Mouse (Mus musculus) myocyte (in vitro differentiated cells): ENCODE measurements around the gene Ncapd3. TPM values are rescaled to one million over a fixed set of nuclear protein-coding genes. Genes with fewer than 3 reads are reported as not detected.

Experiments used
- H3K27me3 ChIP-seq: one replicate; pipeline ENCODE4 v1.6.1; 2011; ENCODE audit not compliant: control insufficient read depth, insufficient read depth, insufficient read length
- H3K36me3 ChIP-seq: one replicate; pipeline ENCODE4 v1.6.1; 2011; ENCODE audit not compliant: control insufficient read depth, insufficient read depth
- H3K4me2 ChIP-seq: one replicate; pipeline ENCODE4 v1.6.1; 2011; ENCODE audit warnings: low read depth, control low read depth
- H3K4me3 ChIP-seq: one replicate; pipeline ENCODE4 v1.5.1; 2011; ENCODE audit warnings: mild to moderate bottlenecking, control low read depth, moderate library complexity
- H3K79me2 ChIP-seq: one replicate; pipeline ENCODE4 v1.6.1; 2011; ENCODE audit not compliant: control insufficient read depth, insufficient read depth
- H3ac ChIP-seq: one replicate; pipeline ENCODE4 v1.6.1; 2011; ENCODE audit not compliant: control insufficient read depth, insufficient read length
- CEBPB ChIP-seq: IDR thresholded peaks from 2 replicates; pipeline ENCODE4 v1.6.1; 2011; ENCODE audit warnings: mild to moderate bottlenecking, moderate library complexity; ENCODE audit not compliant: poor library complexity, insufficient read depth, severe bottlenecking
- E2F4 ChIP-seq: IDR thresholded peaks from one replicate; pipeline ENCODE4 v1.6.1; 2011; ENCODE audit warnings: mild to moderate bottlenecking, control low read depth, moderate library complexity; ENCODE audit not compliant: insufficient read depth
- MAX ChIP-seq: IDR thresholded peaks from one replicate; pipeline ENCODE4 v1.6.1; 2011; ENCODE audit warnings: low read depth, mild to moderate bottlenecking, control low read depth
- MYOD1 ChIP-seq, 3 experiments: IDR thresholded peaks; one replicate each; pipeline ENCODE4 v1.6.1; 2011; ENCODE audit warnings: control low read depth in 2 of 3, low read depth in 2 of 3, mild to moderate bottlenecking in 2 of 3, moderate library complexity in 1 of 3; ENCODE audit not compliant: insufficient read length in 2 of 3, control insufficient read depth in 1 of 3
- MYOG ChIP-seq, 3 experiments: IDR thresholded peaks; one replicate each; pipeline ENCODE4 v1.6.1; 2011; ENCODE audit warnings: control low read depth in 2 of 3, low read depth in 2 of 3, mild to moderate bottlenecking in 2 of 3; ENCODE audit not compliant: insufficient read length in 2 of 3, control insufficient read depth in 1 of 3, insufficient read depth in 1 of 3
- POLR2A ChIP-seq: IDR thresholded peaks from one replicate; pipeline ENCODE4 v1.6.1; 2011; ENCODE audit warnings: low read depth, mild to moderate bottlenecking, control low read depth, moderate library complexity; ENCODE audit not compliant: insufficient read length
- POLR2AphosphoS2 ChIP-seq: IDR thresholded peaks from one replicate; pipeline ENCODE4 v1.6.1; 2011; ENCODE audit warnings: low read depth, control low read depth; ENCODE audit not compliant: insufficient read length
- REST ChIP-seq: IDR thresholded peaks from one replicate; pipeline ENCODE4 v1.6.1; 2011; ENCODE audit warnings: mild to moderate bottlenecking, control low read depth, moderate library complexity; ENCODE audit not compliant: insufficient read depth, insufficient read length
- SRF ChIP-seq: IDR thresholded peaks from one replicate; pipeline ENCODE4 v1.6.1; 2011; ENCODE audit warnings: low read depth; ENCODE audit not compliant: control insufficient read depth, insufficient read length
- TCF12 ChIP-seq: IDR thresholded peaks from one replicate; pipeline ENCODE4 v1.6.1; 2011; ENCODE audit warnings: mild to moderate bottlenecking, control low read depth; ENCODE audit not compliant: poor library complexity, insufficient read depth, severe bottlenecking
- TCF3 ChIP-seq: IDR thresholded peaks from one replicate; pipeline ENCODE4 v1.6.1; 2011; ENCODE audit warnings: low read depth, control low read depth; ENCODE audit not compliant: insufficient read length
- USF1 ChIP-seq: IDR thresholded peaks from one replicate; pipeline ENCODE4 v1.6.1; 2011; ENCODE audit warnings: low read depth, mild to moderate bottlenecking, control low read depth, moderate library complexity
- polyA plus RNA-seq: library from polyadenylated mRNA; unstranded; fragments of >200 nt; fragmentation: generic; extraction: Trizol; gene quantifications from one replicate; pipeline ENCODE4 v1.2.1, GENCODE M21; 2012; ENCODE audit warnings: missing spikeins

Ncapd3 gene
- 4.3 TPM for polyA plus RNA-seq

DNA sequence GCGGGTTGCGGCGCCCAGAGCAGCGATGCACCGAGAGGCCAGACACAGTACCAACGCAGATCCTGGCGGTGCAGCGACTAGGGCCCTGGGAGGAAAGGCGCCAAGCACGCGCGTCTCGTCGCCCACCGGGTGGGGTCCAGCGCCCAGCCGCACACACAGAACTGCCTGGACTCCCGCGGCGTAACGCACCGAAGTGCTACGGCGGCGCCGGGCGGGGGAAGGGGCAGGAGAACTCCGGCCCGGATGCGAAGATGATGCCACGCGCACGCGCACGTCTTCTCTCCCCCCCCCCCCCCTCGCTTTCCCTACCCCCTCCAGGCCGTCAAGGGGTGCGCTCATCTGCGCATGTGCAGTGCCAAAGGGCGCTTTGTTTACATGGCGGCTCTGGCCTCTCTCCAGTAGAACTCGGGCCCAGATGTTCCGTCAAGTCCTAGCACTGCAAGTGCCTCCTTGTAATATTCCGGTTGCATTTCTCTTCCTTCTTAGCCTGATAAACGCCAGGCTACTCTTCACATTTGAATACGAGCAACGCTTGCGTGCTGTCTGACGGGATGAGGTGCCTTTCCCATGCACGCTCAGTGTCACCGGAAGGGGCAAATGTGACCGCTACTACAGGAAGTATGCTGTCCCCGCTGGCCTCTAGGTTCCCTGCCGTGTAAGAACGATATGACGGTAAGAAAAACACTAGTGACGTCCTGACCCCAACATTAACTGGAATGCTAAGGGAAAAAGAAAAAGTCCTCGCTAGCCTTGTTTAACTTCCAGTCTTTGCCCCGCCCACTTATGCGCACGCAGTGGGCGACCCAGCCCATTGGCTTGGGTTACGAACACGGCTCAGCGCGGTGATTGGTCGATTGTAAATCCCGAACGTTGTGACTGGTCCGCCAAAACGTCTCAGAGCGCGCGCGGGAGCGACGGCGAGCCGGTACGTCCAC, at the start of gene Ncapd3, which contains the start of gene Vps26b:
Ncapd3 (plus strand) TSS at position 348 of the 935 bp plus-strand sequence.
Vps26b (minus strand) TSS at position 238 of the 935 bp plus-strand sequence.
- TF ChIP-seq MYOG (IDR thresholded peaks at IDR 0.05; ENCODE audit: control insufficient read depth in 1 of 3, insufficient read depth in 1 of 3, insufficient read length in 2 of 3, low read depth in 2 of 3) = peak in 1 of 3 experiments; percentile 18
- TF ChIP-seq USF1 = no peak
- TF ChIP-seq TCF3 = no peak
- no peak for TF ChIP-seq TCF12
- peak; percentile 58 for TF ChIP-seq SRF
- peak; percentile 90 for TF ChIP-seq E2F4
- TF ChIP-seq REST = peak; percentile 1
- peak in 1 of 3 experiments; percentile 9 for TF ChIP-seq MYOD1 (IDR thresholded peaks at IDR 0.05; ENCODE audit: control insufficient read depth in 1 of 3, insufficient read length in 2 of 3, low read depth in 2 of 3)
- TF ChIP-seq POLR2AphosphoS2 = peak; percentile 93
- TF ChIP-seq POLR2A = peak; percentile 95

DNA sequence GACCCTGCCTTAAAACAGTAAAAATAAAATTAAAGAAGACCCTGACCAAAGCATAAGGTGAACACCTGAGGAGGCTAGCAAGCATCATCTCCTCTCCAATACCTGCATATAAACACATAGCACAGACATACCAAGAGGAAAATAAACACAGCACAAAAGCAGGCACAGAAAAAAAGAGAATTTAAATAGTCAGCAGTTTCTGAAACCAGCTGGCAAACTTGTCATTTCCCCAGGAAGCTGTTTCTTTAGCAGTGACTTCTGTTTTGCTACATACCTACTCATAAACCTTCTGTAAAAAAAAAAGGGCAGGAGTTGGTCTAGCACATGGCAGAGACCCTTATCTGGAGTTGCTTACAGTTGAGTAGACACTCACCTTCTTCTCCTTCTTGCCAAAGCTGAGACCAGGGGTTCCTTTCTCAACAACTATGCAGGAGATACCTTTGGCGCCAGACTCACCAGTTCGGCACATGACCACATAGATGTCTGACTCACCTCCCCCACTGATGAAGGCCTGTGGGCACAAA, 44.8 kb upstream of the Ncapd3 start:
- Histone ChIP-seq H3K4me3 (no peak overlapping the region), H3K79me2 (no peaks in the 10 kb centered on the region), H3K4me2 (no peak overlapping the region), H3K27me3 (no peaks in the 10 kb centered on the region), H3ac (no peak overlapping the region), H3K36me3 (peaks cover 23% of the 10 kb centered on the region)
- TF ChIP-seq MYOD1 (IDR thresholded peaks at IDR 0.05; ENCODE audit: control insufficient read depth in 1 of 3, insufficient read length in 2 of 3, low read depth in 2 of 3) (no peak), USF1 (no peak), E2F4 (no peak)

More for the DNA sequence above, at the start of gene Ncapd3, which contains the start of gene Vps26b:
- peak within 1 kb of the TSS; percentile 81 for H3K4me2 ChIP-seq
- H3K79me2 ChIP-seq = peaks cover 79% of the 10 kb centered on the region
- peak within 1 kb of the TSS; percentile 59 for H3K4me3 ChIP-seq
- no peaks in the 10 kb centered on the region for H3K36me3 ChIP-seq
- H3K27me3 ChIP-seq = no peaks in the 10 kb centered on the region
- peak within 1 kb of the TSS; percentile 85 for H3ac ChIP-seq

DNA sequence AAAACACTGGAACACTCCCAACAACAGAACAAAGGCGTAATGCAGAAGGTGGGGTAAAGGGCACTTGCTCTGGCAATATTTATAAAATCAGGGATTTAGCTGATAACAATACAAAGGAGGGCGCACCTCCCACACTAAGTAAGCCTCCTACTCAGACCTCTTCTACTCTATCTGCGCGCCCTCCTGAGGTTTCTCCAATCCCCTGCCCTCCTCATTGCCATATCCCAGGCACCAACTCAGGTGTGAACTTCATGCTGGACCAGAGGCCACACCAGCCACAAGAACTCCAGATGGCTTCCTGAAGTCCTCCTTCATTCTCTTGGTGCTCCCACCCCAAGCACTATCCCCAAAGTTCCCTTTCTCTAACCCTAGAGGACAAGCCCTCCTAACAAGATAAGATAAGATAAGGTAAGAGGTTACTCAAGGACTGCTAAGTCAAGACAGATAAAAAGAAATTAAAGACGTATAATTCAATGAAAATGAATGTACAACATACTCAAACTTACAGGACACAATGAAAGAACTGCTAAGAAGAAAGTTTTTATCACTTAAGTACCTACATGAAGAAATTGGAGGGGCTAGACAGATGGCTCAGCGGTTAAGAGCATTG, 44.2 kb upstream of the Ncapd3 start:
- no peak for TF ChIP-seq SRF
- TF ChIP-seq POLR2AphosphoS2 = no peak
- TF ChIP-seq MAX = no peak
- no peak for TF ChIP-seq POLR2A
- TF ChIP-seq TCF3 = no peak
- no peak for TF ChIP-seq MYOD1 (IDR thresholded peaks at IDR 0.05; ENCODE audit: control insufficient read depth in 1 of 3, insufficient read length in 2 of 3, low read depth in 2 of 3)
- TF ChIP-seq USF1 = no peak
- no peak for TF ChIP-seq TCF12
- TF ChIP-seq E2F4 = no peak
- no peak for TF ChIP-seq CEBPB
- no peak for TF ChIP-seq REST
- no peak for TF ChIP-seq MYOG (IDR thresholded peaks at IDR 0.05; ENCODE audit: control insufficient read depth in 1 of 3, insufficient read depth in 1 of 3, insufficient read length in 2 of 3, low read depth in 2 of 3)
- H3K36me3 ChIP-seq = peaks cover 23% of the 10 kb centered on the region

DNA sequence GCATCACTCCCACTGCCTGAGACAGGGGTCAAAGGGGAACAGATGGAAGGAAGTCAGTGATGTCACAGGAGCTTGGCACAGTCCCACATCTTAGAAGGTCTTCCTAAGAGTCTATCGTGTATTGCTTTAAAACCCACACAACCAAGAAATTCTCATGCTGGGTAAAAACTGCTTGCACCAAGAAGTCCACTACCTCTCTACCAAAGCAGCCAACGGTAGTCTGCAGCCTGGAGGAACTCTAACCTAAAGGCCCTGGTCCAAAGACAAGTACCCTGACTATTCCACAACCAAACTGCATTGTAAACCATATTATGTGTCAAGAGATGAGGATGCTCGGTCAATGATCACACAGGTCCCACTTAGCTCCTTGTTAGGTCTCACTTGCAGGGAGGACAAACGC, 39.8 kb upstream of the Ncapd3 start:
- peaks cover 17% of the 10 kb centered on the region for H3K36me3 ChIP-seq
- TF ChIP-seq SRF (no peak), TCF12 (no peak)
- no peak overlapping the region for H3K4me2 ChIP-seq
- H3K27me3 ChIP-seq = no peaks in the 10 kb centered on the region
- H3ac ChIP-seq = no peak overlapping the region
- H3K79me2 ChIP-seq = peaks cover 3% of the 10 kb centered on the region
- no peak overlapping the region for H3K4me3 ChIP-seq

More for the DNA sequence above, 44.2 kb upstream of the Ncapd3 start:
- Histone ChIP-seq H3K79me2 (no peaks in the 10 kb centered on the region), H3K27me3 (no peaks in the 10 kb centered on the region), H3K4me2 (no peak overlapping the region), H3K4me3 (no peak overlapping the region), H3ac (no peak overlapping the region)

DNA sequence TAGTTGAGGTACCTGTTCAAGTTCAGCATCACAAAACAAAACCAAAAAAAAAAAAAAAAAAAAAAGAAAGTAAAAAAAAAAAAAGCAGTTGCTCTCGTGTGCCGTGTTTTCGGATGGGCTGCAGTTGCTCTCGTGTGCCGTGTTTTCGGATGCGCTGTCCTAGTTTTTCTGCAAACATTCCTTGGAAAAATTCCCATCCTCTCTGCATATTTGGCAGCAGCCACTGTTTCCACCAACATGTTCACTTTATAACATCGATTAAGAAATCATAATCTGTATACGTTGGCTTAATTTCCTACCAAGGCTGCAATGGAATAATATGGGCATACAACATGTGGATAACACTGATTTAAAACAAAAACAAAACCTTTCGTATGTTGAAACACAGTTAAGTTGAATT, 36.9 kb upstream of the Ncapd3 start:
- Histone ChIP-seq H3K4me3 (no peak overlapping the region), H3ac (no peak overlapping the region), H3K4me2 (no peak overlapping the region), H3K36me3 (peaks cover 4% of the 10 kb centered on the region), H3K27me3 (no peaks in the 10 kb centered on the region), H3K79me2 (peaks cover 18% of the 10 kb centered on the region)
- TF ChIP-seq TCF3 (no peak), SRF (no peak), MAX (no peak), MYOG (IDR thresholded peaks at IDR 0.05; ENCODE audit: control insufficient read depth in 1 of 3, insufficient read depth in 1 of 3, insufficient read length in 2 of 3, low read depth in 2 of 3) (no peak), CEBPB (no peak), MYOD1 (IDR thresholded peaks at IDR 0.05; ENCODE audit: control insufficient read depth in 1 of 3, insufficient read length in 2 of 3, low read depth in 2 of 3) (no peak), POLR2AphosphoS2 (no peak)
